Mouse (Mus musculus) heart, postnatal 4 days (tissue): ENCODE data around the gene Zfp639. TPM values are rescaled to one million over a fixed set of nuclear protein-coding genes. Genes with fewer than 3 reads are reported as not detected.

Source experiments
- DNase-seq: peaks from one replicate; pipeline ENCODE4 v3.0.0; 2021
- total RNA-seq, 2 experiments: library from RNA; stranded (reverse); gene quantifications; 2 replicates each; pipeline ENCODE4 v1.2.3; 2021

The Zfp639 gene
- total RNA-seq, 2 experiments from 2014 or later: 27.7 to 33.3 TPM

GRCm38 (mm10) chr3:32506366-32507225 is 3.5 kb upstream of the Zfp639 start:
- no peak for DNase-seq

- peak; percentile 77 for DNase-seq
Observed at GRCm38 (mm10) chr3:32508666-32509324, 1.3 kb upstream of the Zfp639 start.

- DNase-seq: peak; percentile 98
Observed at GRCm38 (mm10) chr3:32510375-32511190, 524 bp downstream of the Zfp639 start.

GRCm38 (mm10) chr3:32511191-32511550 is 1.1 kb downstream of the Zfp639 start:
- no peak for DNase-seq

- DNase-seq: no peak
Observed at GRCm38 (mm10) chr3:32512686-32513284, 2.7 kb downstream of the Zfp639 start.

GRCm38 (mm10) chr3:32513528-32513927 is 3.5 kb downstream of the Zfp639 start:
- no peak for DNase-seq

GRCm38 (mm10) chr3:32527181-32527580 is 17.1 kb downstream of the Zfp639 start:
- no peak for DNase-seq

GRCm38 (mm10) chr3:32529303-32529898 is 19.3 kb downstream of the Zfp639 start, which contains the start of gene Mfn1:
TSS of gene Mfn1 (plus strand) at chr3:32529465.
- DNase-seq: peak; percentile 95

- DNase-seq: no peak
Observed at GRCm38 (mm10) chr3:32530041-32530440, 20.0 kb downstream of the Zfp639 start.

- DNase-seq: no peak
Observed at GRCm38 (mm10) chr3:32535692-32536091, 25.6 kb downstream of the Zfp639 start.

- DNase-seq: peak; percentile 50
Observed at GRCm38 (mm10) chr3:32537556-32537955, 27.5 kb downstream of the Zfp639 start.

- DNase-seq: no peak
Observed at GRCm38 (mm10) chr3:32538091-32538490, 28.0 kb downstream of the Zfp639 start.

GRCm38 (mm10) chr3:32553061-32553460 is 43.0 kb downstream of the Zfp639 start:
- DNase-seq: no peak

- no peak for DNase-seq
Observed at GRCm38 (mm10) chr3:32563401-32563800, 53.3 kb downstream of the Zfp639 start.

Other genes with a start within 250 kb of the Zfp639 start
- 10 to 100 TPM; 13.8 to 14.1 TPM for gene Zmat3, start 144.2 kb upstream of the Zfp639 start, total RNA-seq
- gene Pik3ca, start 112.6 kb upstream of the Zfp639 start, total RNA-seq: 10 to 100 TPM; 42.0 to 44.3 TPM
- under 1 TPM; 0.21 to 0.74 TPM for gene Kcnmb3, start 18.0 kb upstream of the Zfp639 start, total RNA-seq
- gene Mfn1, start 19.2 kb downstream of the Zfp639 start, total RNA-seq: 100 to 1,000 TPM; 296 to 314 TPM
- 10 to 100 TPM; 34.7 to 37.2 TPM for gene Gnb4, start 106.3 kb downstream of the Zfp639 start, total RNA-seq
- gene Actl6a, start 196.0 kb downstream of the Zfp639 start, total RNA-seq: 10 to 100 TPM; 46.6 to 54.2 TPM
- 100 to 1,000 TPM; 562 to 570 TPM for gene Ndufb5, start 226.7 kb downstream of the Zfp639 start, total RNA-seq
- 10 to 100 TPM; 36.9 to 45.3 TPM for gene Mrpl47, start 227.3 kb downstream of the Zfp639 start, total RNA-seq